7 mouse cellular contexts compared by ENCODE assay signal in genomic region chr5:146914088-146914766, GRCm38 (mm10). TPM values are rescaled to one million over a fixed set of nuclear protein-coding genes. Genes with fewer than 3 reads are reported as not detected.
DNase-seq lines count a peak whose midpoint lies in the region; ATAC-seq and TF ChIP-seq lines count a peak whose summit lies in the region.

No protein-coding gene starts in this region.

- H3K4me3 ChIP-seq in E14TG2a.4 (replicated peaks; ENCODE audit: low read length) = no peak overlapping the region
- no peak overlapping the region for H3K4me3 ChIP-seq in embryonic facial prominence, embryonic 10.5 days
- no peak overlapping the region for H3K4me3 ChIP-seq in hindbrain, embryonic 11.5 days (ENCODE audit: low read depth, low read length)

- peak; percentile 74; the same call in 1 of the 2 replicates for ATAC-seq in hindbrain, embryonic 11.5 days (ENCODE audit: low FRiP score)
- peak; percentile 86 for ATAC-seq in megakaryocyte, adult 5-6 weeks (ENCODE audit: poor library complexity, severe bottlenecking)

- no peak overlapping the region for H3K4me2 ChIP-seq in hindbrain, embryonic 11.5 days (replicated peaks; ENCODE audit: low read depth, low read length)

- no peaks in the 10 kb centered on the region for H3K36me3 ChIP-seq in E14TG2a.4 (ENCODE audit: insufficient read depth, low read length)
- H3K36me3 ChIP-seq in embryonic facial prominence, embryonic 10.5 days (replicated peaks) = no peaks in the 10 kb centered on the region
- H3K36me3 ChIP-seq in hindbrain, embryonic 11.5 days (ENCODE audit: control insufficient read depth, insufficient read depth, low read length) = no peaks in the 10 kb centered on the region

- peaks cover 3% of the 10 kb centered on the region; the same call in 1 of the 2 replicates for H3K27me3 ChIP-seq in E14TG2a.4 (ENCODE audit: insufficient read depth, low read length)
- peaks cover 36% of the 10 kb centered on the region for H3K27me3 ChIP-seq in embryonic facial prominence, embryonic 10.5 days (replicated peaks; ENCODE audit: low read depth, poor library complexity, severe bottlenecking)
- no peaks in the 10 kb centered on the region for H3K27me3 ChIP-seq in hindbrain, embryonic 11.5 days (ENCODE audit: control insufficient read depth, insufficient read depth, low read length)

- WGBS in embryonic facial prominence, embryonic 10.5 days = 29% methylated on average over 9 of the region's 9 CpGs
- 26% methylated on average over 9 of the region's 9 CpGs for WGBS in hindbrain, embryonic 11.5 days

- peak; percentile 26 for DNase-seq in T-cell, adult 2 months (ENCODE audit: low spot score)
- peak; percentile 72 for DNase-seq in embryonic facial prominence, embryonic 10.5 days (ENCODE audit: low spot score)
- DNase-seq in hindbrain, embryonic 11.5 days (ENCODE audit: low spot score) = peak; percentile 82
- peak; percentile 63 to 67 for DNase-seq in layer of hippocampus, postnatal 14 days (ENCODE audit: low spot score in 2 of 2)
- DNase-seq in right cerebral cortex, postnatal 25 days = peak; percentile 55

- no peaks in the 10 kb centered on the region for H3K9me3 ChIP-seq in E14TG2a.4 (ENCODE audit: low read length)
- no peaks in the 10 kb centered on the region for H3K9me3 ChIP-seq in embryonic facial prominence, embryonic 10.5 days
- no peaks in the 10 kb centered on the region for H3K9me3 ChIP-seq in hindbrain, embryonic 11.5 days (ENCODE audit: control insufficient read depth, low read length)

- no peak overlapping the region for H3K27ac ChIP-seq in embryonic facial prominence, embryonic 10.5 days (replicated peaks)
- no peak overlapping the region for H3K27ac ChIP-seq in hindbrain, embryonic 11.5 days (ENCODE audit: low read depth, low read length)

- peaks cover 83% of the 10 kb centered on the region for H3K4me1 ChIP-seq in E14TG2a.4 (replicated peaks; ENCODE audit: low read depth, low read length)
- peaks cover 17% of the 10 kb centered on the region for H3K4me1 ChIP-seq in embryonic facial prominence, embryonic 10.5 days
- H3K4me1 ChIP-seq in hindbrain, embryonic 11.5 days (replicated peaks; ENCODE audit: control insufficient read depth, insufficient read depth, low read length) = no peaks in the 10 kb centered on the region

- no peak overlapping the region for H3K9ac ChIP-seq in hindbrain, embryonic 11.5 days (ENCODE audit: low read depth, low read length)

- TF ChIP-seq CTCF in E14TG2a.4 (conservative IDR thresholded peaks at IDR 0.05; ENCODE audit: low read length) = peak; percentile 78

RNA-seq across cellular contexts. Expression of gene Gtf3a, which starts 34.2 kb away (rescaled TPM):
- 138 and 145 TPM in 2 replicates for polyA plus RNA-seq in embryonic facial prominence, embryonic 10.5 days (2016; fragmentation: Nextera tagmentation; extraction: Ambion mirVana)
- 106 TPM in 2 replicates for polyA plus RNA-seq in hindbrain, embryonic 11.5 days (2014; fragmentation: Nextera tagmentation; extraction: Ambion mirVana)
- total RNA-seq in layer of hippocampus, postnatal 14 days (2021) = 10 to 100 TPM; 23.5 to 26.5 TPM
- 67.9 and 73.6 TPM in 2 replicates for total RNA-seq in megakaryocyte, adult 5-6 weeks (2015)
- 93.2 and 95.0 TPM in 2 replicates for total RNA-seq in megakaryocyte, adult 5-6 weeks (2017)

RNA-seq across cellular contexts. Expression of gene Mtif3, which starts 49.4 kb away (rescaled TPM):
- polyA plus RNA-seq in embryonic facial prominence, embryonic 10.5 days (2016; fragmentation: Nextera tagmentation; extraction: Ambion mirVana) = 20.4 and 24.0 TPM in 2 replicates
- polyA plus RNA-seq in hindbrain, embryonic 11.5 days (2014; fragmentation: Nextera tagmentation; extraction: Ambion mirVana) = 26.1 and 27.0 TPM in 2 replicates
- total RNA-seq in layer of hippocampus, postnatal 14 days (2021) = 10 to 100 TPM; 18.1 to 19.3 TPM
- total RNA-seq in megakaryocyte, adult 5-6 weeks (2015) = 7.1 and 8.9 TPM in 2 replicates
- 30.7 and 37.1 TPM in 2 replicates for total RNA-seq in megakaryocyte, adult 5-6 weeks (2017)

Comparison
In these comparisons a context has a peak if more than half of its experiments do, and no peak if none do; other contexts are left out.
1. DNase-seq: peak in every context shown above with its lines; median percentile 82 in hindbrain, embryonic 11.5 days; 72 in embryonic facial prominence, embryonic 10.5 days; 65 in layer of hippocampus, postnatal 14 days; 55 in right cerebral cortex, postnatal 25 days; 26 in T-cell, adult 2 months.